Mouse (Mus musculus) Patski (cell line): Measurements from ENCODE around the gene Capzb. TPM values are rescaled to one million over a fixed set of nuclear protein-coding genes. Genes with fewer than 3 reads are reported as not detected.

Experiments
- ATAC-seq: fragments of 100-300 bp; one replicate; pipeline ENCODE4 v1.8.0; 2021
- CTCF ChIA-PET: fragments of 350-600 bp; sonication (Branson Sonifier 250); formaldehyde crosslinking; loops from one replicate; lab custom pipeline; 2022; ENCODE audit warnings: inconsistent platforms; lab: Charles Lee
- POLR2A ChIA-PET: fragments of 350-600 bp; sonication (Branson Sonifier 250); formaldehyde crosslinking; loops from one replicate; lab custom pipeline; 2022; ENCODE audit warnings: antibody characterized with exemption, inconsistent platforms; lab: Charles Lee
- DNase-seq: peaks from one replicate; pipeline ENCODE4 v3.0.0-alpha.2; 2011; ENCODE audit warnings: low read depth, low spot score
- H3K27me3 ChIP-seq: fragments of 371-371 bp; one replicate; pipeline ENCODE4 v1.5.1; 2021
- CTCF ChIP-seq: fragments of 100-300 bp; IDR thresholded peaks from one replicate; pipeline ENCODE4 v1.5.1; 2021
- in situ Hi-C: fragments of 300-500 bp; cut with MboI; formaldehyde crosslinking; loops from 3 replicates; pipeline ENCODE4 v1.11.1; 2018; ENCODE audit warnings: low pct_unique_long_range_greater_than_20kb, mixed read lengths
- polyA plus RNA-seq: library from polyadenylated mRNA; unstranded; gene quantifications from one replicate; pipeline ENCODE4 v1.2.3, GENCODE M21; 2021

The Capzb gene
- polyA plus RNA-seq, 1 experiment from 2014 or later = 305 TPM

DNA sequence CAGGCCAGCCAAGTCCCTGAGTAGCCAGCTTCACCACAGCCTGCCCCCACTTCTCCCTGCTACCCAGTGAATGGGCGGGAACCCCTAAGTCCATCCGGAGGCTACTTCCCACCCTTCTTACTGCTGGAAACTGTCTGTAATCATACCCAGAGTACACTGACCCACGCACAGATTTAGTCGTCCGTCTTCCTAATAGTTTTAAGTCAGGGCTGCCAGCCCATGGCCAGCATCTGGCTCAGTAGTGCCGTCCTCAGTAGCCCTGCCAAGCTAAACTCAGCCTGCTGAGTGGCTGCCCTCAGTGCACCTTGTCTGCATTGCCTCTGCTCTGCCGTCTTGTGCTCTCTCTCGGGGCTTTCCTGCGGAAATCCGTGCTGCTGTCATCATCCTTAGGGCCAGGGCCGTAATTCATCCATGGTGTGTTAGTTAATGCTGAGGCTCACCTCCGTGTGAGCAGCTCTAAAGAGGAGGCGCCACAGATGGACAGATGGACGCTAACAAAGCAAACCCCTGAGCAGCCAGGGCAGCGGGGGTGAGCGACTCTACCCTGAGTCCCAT lies 89.2 kb downstream of the Capzb start:
- TF ChIP-seq CTCF = no peak
- DNase-seq (no peak), ATAC-seq (no peak)
- in situ Hi-C loops = no loop called here
- ChIA-PET POLR2A (no interaction called here), CTCF (no interaction called here)
- H3K27me3 ChIP-seq = no peaks in the 10 kb centered on the region

DNA sequence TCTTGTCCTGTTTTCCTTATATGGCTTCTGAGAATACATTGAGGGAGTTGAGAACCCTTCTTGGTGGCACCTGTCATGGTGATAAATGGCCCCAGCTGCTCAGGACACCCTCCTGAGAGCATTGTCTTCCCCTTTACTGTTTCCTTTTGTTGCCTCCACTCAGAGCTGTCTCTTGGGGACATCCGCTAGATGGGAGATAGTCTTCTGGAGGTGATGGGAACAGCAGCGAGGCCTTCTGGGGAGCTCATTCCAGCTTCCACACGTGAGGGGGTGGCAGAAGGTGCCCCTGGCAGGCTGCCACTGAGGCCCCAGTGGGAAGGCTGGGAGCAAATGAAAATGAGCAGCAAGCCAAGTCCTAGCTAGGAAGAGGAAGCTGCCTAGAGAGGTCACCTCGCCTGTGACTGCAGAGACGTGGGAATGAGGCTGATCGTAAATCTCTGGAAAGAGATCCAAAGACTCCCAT lies 90.3 kb downstream of the Capzb start:
- in situ Hi-C loops = no loop called here
- DNase-seq (no peak), ATAC-seq (no peak)

DNA sequence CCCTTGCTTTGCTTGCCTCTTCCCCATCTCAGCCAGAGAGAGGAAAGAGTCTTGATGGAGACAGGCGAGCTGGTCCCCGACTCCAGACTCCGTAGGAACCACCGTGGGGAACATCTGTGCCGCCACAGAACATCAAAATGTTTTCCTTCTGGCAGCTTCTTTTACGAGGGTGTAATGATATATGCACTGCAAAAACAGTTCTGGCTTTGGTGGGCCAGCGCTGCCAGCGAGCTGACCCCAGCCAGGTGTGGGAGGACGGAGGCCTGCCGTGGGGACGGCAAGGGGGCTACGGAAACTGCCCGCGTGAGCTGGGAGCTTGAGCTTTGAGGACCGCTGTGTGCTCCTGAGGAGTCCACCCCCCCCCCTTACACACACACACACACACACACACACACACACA lies 92.2 kb downstream of the Capzb start:
- in situ Hi-C loops = loop anchor here (5.0 kb wide), 1 partner anchor 203 kb away; no protein-coding TSS in a partner anchor
- no peak for TF ChIP-seq CTCF
- no peaks in the 10 kb centered on the region for H3K27me3 ChIP-seq
- ATAC-seq = no peak
- DNase-seq = no peak
- ChIA-PET CTCF (interaction anchor here (2.3 kb wide), 1 partner anchor 198 kb away, joined by 6 read pairs; no protein-coding TSS in a partner anchor), POLR2A (interaction anchor here (0.6 to 0.8 kb wide), 3 partner anchors 71 to 155 kb away, joined by 3 read pairs; no protein-coding TSS in a partner anchor)

More for the DNA sequence above, 90.3 kb downstream of the Capzb start:
- ChIA-PET CTCF (no interaction called here), POLR2A (no interaction called here)
- no peak for TF ChIP-seq CTCF
- no peaks in the 10 kb centered on the region for H3K27me3 ChIP-seq

DNA sequence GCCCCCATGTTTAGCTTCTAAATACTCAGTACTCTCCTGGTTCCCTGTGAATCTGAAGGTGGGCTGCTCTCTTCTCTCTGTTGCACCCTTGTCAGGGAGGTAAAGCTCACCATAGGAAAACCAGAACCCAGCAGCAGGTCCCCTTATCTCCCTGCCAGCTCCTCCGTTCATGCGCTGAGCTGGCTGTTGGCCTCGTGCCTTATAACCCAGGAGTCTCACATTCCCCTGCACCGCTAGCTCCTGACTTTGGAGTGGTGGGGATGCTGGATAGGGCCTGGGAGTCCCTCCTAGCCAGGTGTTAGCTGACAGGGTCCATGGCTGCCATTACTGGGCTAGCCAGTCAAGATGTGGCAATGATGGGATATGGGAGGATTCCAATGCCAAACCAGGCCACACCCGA lies 93.5 kb downstream of the Capzb start:
- H3K27me3 ChIP-seq = no peaks in the 10 kb centered on the region
- ATAC-seq = no peak
- CTCF ChIA-PET = interaction anchor here (1.3 to 2.7 kb wide), 5 partner anchors 8 to 199 kb away, joined by 3 to 8 read pairs (median 4); no protein-coding TSS in a partner anchor
- no peak for TF ChIP-seq CTCF
- POLR2A ChIA-PET = no interaction called here
- in situ Hi-C loops = loop anchor here (5.0 kb wide), 1 partner anchor 204 kb away; no protein-coding TSS in a partner anchor
- DNase-seq = no peak

DNA sequence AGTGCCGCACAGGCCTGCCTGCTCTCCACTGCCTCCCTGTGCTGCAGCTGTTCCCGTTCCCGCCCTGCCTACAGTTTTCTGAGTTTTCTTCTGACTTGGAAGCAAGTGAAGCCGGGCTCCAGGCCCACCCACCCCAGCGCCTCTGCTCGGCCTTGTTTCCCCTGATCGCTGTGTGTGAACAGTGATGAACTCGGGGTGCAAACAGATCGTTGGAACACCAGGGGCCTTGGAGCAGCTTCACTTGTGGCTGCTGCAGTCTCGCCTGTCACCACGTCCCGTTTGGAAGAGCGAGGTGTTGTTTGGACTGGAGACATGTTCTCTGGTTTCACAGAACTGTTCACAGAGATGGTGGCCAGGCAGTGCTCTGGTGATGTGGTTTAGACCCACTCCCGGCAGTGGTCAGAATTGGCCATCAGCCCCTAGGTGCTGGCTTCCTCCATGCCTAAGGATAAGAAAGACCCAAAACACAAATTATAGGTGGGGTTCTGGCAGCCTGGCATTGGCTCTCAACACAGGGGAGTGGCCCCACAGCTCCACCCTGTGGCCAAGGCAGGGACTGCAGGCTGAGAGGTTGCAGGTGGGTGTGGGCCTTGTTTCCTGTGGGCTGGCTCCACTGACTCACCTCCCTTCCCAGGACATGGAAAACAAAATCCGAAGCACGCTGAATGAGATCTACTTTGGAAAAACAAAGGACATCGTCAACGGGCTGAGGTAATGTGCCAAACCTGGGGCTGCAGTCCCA lies 94.6 kb downstream of the Capzb start:
- ChIA-PET POLR2A (interaction anchor here (0.8 to 1.0 kb wide), 2 partner anchors 195 to 197 kb away, joined by 3 to 4 read pairs; partner anchors contain the start of gene Nbl1), CTCF (interaction anchor here (0.8 to 2.7 kb wide), 7 partner anchors 9 to 29 kb away, joined by 3 to 8 read pairs (median 3); partner anchors contain the start of genes Akr7a5 and Pqlc2)
- DNase-seq (peak; percentile 69), ATAC-seq (peak; percentile 59)
- H3K27me3 ChIP-seq = no peaks in the 10 kb centered on the region
- in situ Hi-C loops = loop anchor here (5.0 kb wide), 1 partner anchor 205 kb away; no protein-coding TSS in a partner anchor
- no peak for TF ChIP-seq CTCF

DNA sequence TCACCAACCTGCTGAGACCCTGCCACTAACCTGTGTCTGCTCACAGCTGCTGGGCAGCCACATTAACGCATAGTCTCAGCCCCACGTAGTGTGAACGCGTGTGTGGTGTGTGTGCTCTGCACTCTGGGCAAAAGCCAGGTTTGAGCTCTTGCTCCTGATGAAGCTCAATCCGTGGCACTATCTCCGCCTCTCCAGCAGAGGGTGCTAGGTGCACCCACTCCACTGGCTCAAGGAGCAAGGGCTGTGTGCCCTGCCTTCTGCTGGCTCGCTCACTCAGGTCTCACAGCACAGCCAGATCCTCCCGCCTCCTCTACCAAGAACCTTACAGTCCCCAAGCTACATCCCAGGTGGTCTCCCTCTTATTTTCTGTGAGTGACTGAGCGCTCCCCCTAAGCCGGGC lies 96.3 kb downstream of the Capzb start:
- POLR2A ChIA-PET = no interaction called here
- no peak for TF ChIP-seq CTCF
- DNase-seq (no peak), ATAC-seq (no peak)
- in situ Hi-C loops = loop anchor here (5.0 kb wide), 1 partner anchor 207 kb away; no protein-coding TSS in a partner anchor
- CTCF ChIA-PET = interaction anchor here (1.1 to 1.6 kb wide), 6 partner anchors 13 to 203 kb away, joined by 3 to 6 read pairs (median 4); no protein-coding TSS in a partner anchor
- H3K27me3 ChIP-seq = no peaks in the 10 kb centered on the region

DNA sequence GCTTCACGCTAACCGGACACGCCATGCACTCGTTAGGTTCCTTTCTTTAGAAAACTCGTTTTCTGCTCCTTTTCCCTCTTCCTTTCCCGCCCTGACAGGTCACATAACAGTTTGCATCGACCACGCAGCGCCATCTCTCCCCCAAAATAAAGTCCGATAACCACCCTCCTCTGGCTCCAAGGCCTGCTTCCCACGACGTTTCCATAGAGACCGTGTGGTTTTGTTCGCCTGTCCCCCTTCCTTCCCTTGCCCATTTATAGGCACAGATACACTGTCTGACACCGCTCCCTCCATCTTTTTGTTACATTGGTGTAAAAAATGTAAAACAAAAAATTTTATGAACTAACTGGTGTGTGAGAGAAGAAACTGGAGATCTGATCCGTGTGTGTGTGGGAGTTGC lies 98.4 kb downstream of the Capzb start:
- in situ Hi-C loops = loop anchor here (10.0 kb wide), 1 partner anchor 64 kb away; the partner anchor contains the start of genes Emc1, Mrto4 and Ubr4
- POLR2A ChIA-PET = no interaction called here
- ATAC-seq = no peak
- no peak for DNase-seq
- CTCF ChIA-PET = no interaction called here
- TF ChIP-seq CTCF = no peak
- no peaks in the 10 kb centered on the region for H3K27me3 ChIP-seq

DNA sequence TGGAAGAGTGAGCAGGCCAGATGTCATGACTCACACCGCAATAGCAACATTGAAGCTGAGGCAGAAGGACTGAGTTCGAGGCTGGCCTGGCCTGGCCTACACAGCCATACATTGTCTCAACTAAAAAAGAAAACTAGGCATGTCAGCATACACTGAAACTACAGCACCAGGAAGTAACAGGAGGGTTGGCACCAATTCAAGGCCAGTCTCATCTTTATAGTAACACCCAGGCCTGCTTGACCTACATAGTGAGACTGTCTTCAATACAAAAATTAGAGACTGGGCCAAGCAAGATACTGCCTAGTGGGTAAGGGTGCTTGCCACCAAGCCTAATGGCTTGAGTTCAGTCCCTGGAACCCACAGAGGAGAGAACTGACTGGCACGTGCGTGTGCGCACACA lies 99.3 kb downstream of the Capzb start:
- CTCF ChIA-PET = no interaction called here
- ATAC-seq = no peak

DNA sequence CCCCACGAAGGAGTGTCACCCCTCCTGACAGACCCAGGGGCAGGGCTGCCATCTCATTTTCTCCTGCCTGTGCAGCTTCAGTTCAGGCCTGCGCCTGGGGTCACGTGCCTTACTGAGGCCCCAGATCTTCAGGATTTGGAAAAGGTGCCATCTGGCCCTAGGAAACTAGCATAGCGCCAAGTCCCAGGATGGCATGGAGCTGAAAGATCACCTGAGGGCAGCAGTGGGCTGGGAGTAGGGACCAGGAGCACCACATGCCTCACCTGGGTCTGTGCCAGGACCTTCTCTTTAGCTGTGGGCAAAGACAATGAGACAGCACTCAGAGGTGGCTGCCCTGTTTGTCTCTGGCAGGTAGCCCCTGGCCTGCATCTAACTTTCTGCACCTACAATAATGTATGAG lies 104.9 kb downstream of the Capzb start:
- in situ Hi-C loops = loop anchor here (10.0 kb wide), 1 partner anchor 57 kb away; the partner anchor contains the start of genes Emc1, Mrto4 and Ubr4

More for the DNA sequence above, 99.3 kb downstream of the Capzb start:
- in situ Hi-C loops = loop anchor here (10.0 kb wide), 1 partner anchor 63 kb away; the partner anchor contains the start of genes Emc1, Mrto4 and Ubr4
- POLR2A ChIA-PET = no interaction called here
- no peak for TF ChIP-seq CTCF
- no peak for DNase-seq
- no peaks in the 10 kb centered on the region for H3K27me3 ChIP-seq

DNA sequence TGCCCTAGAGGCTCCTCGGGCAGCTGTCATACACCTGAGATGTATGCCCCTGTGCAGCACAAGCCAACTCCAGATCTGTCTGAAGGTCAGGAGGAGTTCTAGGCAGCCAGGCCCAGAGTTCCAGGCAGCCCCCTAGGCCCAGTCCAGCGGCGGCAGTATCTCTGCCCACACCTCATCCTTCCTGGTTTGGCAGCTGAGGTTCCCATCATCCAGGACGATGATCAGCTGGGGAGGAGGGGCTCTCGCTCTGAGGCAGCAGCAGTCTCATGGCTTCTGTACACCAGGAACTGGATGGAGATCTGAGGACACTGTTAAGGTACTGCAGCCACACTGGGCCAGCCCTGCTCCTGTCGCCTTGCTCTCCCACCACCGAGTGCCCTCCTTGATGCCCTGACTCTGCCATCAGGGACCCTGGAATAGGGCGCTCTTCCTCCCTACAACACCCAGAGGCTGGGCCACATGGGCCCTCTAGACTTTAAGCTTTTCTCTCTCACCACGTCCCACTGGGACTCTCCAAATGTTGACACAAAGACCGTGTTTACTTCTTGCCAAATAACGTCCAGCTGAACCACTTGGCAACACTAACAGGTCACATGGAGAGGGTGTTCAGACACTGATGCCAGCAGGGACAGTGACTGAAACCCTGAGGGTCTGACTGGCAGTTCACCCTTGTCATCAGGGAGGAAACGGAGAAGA lies 106.1 kb downstream of the Capzb start:
- no peak for TF ChIP-seq CTCF
- in situ Hi-C loops = loop anchor here (10.0 kb wide), 1 partner anchor 56 kb away; the partner anchor contains the start of genes Emc1, Mrto4 and Ubr4
- no peaks in the 10 kb centered on the region for H3K27me3 ChIP-seq
- DNase-seq = no peak
- ATAC-seq = no peak
- ChIA-PET POLR2A (no interaction called here), CTCF (no interaction called here)

More for the DNA sequence above, 104.9 kb downstream of the Capzb start:
- POLR2A ChIA-PET = no interaction called here
- CTCF ChIA-PET = interaction anchor here (1.2 kb wide), 1 partner anchor 10 kb away, joined by 3 read pairs; no protein-coding TSS in a partner anchor
- no peaks in the 10 kb centered on the region for H3K27me3 ChIP-seq
- no peak for TF ChIP-seq CTCF
- DNase-seq (no peak), ATAC-seq (no peak)
